Mouse (Mus musculus): ENCODE data around the gene Arhgap10. TPM values are rescaled to one million over a fixed set of nuclear protein-coding genes. Genes with fewer than 3 reads are reported as not detected.

The Arhgap10 gene
- polyA plus RNA-seq, 1 experiment from 2014 or later, result 11.2 TPM

DNA sequence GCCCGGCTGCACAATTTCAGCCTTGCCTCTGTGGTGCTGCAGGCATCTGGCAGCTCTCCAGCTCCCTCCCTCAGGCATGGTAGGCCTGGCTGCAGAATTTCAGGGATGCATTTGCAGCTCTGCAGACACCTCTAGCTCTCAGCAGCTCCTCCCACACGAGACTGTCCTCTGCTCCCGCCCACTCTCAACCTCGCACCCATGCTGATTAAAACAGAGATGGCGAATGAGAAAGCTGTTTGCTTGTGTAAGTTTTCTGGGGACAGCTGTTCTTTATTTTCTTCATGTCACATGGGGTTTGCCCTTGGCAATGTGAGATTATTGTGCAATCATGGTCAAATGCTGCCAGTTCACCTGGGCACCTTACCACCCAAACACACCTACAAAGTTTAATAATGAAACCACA is 141.3 kb downstream of the Arhgap10 start:
- 0 out of 2 replicates have a peak, but pooled peaks have one; percentile 6 for ATAC-seq (ENCODE audit: low FRiP score, low read depth)
- Histone ChIP-seq H3K4me1 (no peaks in the 10 kb centered on the region), H3K4me3 (no peak overlapping the region), H3K4me2 (replicated peaks) (no peak overlapping the region), H3K27me3 (no peaks in the 10 kb centered on the region), H3K9me3 (no peaks in the 10 kb centered on the region), H3K9ac (replicated peaks) (no peak overlapping the region), H3K36me3 (no peaks in the 10 kb centered on the region), H3K27ac (replicated peaks) (no peak overlapping the region)
- WGBS, result 44% methylated on average over 5 of the region's 5 CpGs

DNA sequence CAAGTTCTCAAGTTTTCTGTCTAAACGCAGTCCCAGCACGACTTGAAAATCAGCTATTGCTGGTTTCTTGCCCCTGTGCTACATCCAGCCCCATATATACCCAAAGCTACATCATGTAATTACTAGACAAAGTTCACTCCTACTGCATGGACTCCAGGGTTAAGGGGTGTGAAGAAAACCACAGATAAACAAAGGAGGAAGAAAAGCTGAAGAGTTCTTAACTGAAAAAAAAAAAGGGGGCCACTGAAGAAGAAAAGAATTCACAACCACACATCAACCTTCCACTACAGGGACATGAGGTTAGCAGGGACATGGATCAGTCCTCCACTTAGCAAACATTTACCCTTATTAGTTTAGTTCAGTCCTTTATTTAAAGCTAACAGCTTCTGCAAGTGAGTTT is 141.8 kb downstream of the Arhgap10 start:
- Histone ChIP-seq H3K9me3 (no peaks in the 10 kb centered on the region), H3K4me2 (replicated peaks) (no peak overlapping the region), H3K9ac (replicated peaks) (no peak overlapping the region), H3K27me3 (no peaks in the 10 kb centered on the region), H3K27ac (replicated peaks) (no peak overlapping the region), H3K36me3 (no peaks in the 10 kb centered on the region), H3K4me1 (no peaks in the 10 kb centered on the region), H3K4me3 (no peak overlapping the region)
- 86% methylated on average over 2 of the region's 2 CpGs for WGBS
- ATAC-seq (ENCODE audit: low FRiP score, low read depth), result no peak

DNA sequence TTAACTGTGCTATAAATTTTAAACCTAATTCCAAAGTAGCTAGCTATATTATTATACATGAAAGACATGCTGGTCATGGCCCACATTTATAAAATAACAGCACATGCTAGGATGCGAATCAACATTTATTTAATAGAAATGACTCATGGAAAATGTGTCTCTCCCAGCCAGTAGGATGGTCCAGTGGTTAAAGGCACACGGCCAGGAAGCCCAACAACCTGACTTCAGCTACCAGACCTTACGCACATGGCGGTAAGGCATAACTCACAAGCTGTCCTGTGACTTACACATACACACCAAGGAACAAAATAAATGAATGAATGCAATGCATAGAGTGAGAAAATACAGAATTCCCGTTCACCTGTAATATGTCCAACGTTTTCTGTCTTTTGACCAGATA is 146.7 kb downstream of the Arhgap10 start:
- 95% methylated on average over 6 of the region's 6 CpGs for WGBS
- peaks cover 13% of the 10 kb centered on the region; the same call in 1 of the 2 replicates for H3K4me1 ChIP-seq
- H3K4me2 ChIP-seq (replicated peaks), result no peak overlapping the region
- H3K36me3 ChIP-seq, result no peaks in the 10 kb centered on the region
- no peaks in the 10 kb centered on the region for H3K27me3 ChIP-seq
- H3K27ac ChIP-seq (replicated peaks), result no peak overlapping the region
- H3K9ac ChIP-seq (replicated peaks), result no peak overlapping the region
- no peaks in the 10 kb centered on the region for H3K9me3 ChIP-seq
- no peak overlapping the region for H3K4me3 ChIP-seq
- ATAC-seq (ENCODE audit: low FRiP score, low read depth), result no peak

DNA sequence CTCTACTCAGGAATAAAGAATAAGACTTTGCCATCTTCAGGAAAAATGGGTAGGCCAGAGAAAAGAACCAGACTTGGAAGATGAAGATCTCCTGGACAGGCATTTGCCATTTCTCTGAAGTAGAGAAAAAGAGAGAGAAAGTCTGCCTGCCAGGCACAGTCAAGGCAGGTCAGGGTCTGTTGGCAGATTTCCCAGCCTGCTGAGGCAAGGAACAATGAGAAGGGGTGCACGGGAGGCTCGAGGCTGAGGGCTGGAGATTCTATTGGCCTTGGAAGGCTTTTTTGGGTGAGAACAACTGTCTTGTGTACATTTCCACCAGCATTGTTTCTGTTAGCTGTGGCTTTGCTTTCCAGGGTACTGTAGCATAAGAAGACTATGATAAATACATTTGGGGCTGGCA is 147.4 kb downstream of the Arhgap10 start:
- H3K9me3 ChIP-seq, result no peaks in the 10 kb centered on the region
- no peaks in the 10 kb centered on the region for H3K36me3 ChIP-seq
- H3K4me3 ChIP-seq, result no peak overlapping the region
- peaks cover 13% of the 10 kb centered on the region; the same call in 1 of the 2 replicates for H3K4me1 ChIP-seq
- WGBS, result 31% methylated on average over 2 of the region's 2 CpGs
- ATAC-seq (ENCODE audit: low FRiP score, low read depth), result no peak
- H3K9ac ChIP-seq (replicated peaks), result no peak overlapping the region
- no peaks in the 10 kb centered on the region for H3K27me3 ChIP-seq
- no peak overlapping the region for H3K27ac ChIP-seq (replicated peaks)
- no peak overlapping the region for H3K4me2 ChIP-seq (replicated peaks)

DNA sequence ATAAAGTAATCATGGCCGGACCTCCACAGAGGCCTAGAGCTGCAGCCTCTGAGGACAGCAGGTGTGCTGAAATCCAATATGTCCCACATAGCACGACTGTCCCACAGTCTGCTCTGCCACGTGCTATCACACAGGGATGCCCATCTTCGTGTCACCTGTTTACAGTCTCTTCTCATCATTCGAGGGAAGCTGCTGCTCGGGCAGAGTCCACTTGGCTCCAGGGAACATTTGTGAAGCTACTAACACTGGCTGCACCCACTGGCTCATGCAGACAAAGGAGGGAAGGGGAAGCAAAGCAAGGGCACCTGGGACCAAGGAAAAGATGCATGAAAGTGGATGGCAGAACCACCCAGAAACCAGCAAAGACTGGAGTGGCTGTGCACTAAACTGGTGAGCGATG is 148.1 kb downstream of the Arhgap10 start:
- Histone ChIP-seq H3K4me2 (replicated peaks) (no peak overlapping the region), H3K9ac (replicated peaks) (no peak overlapping the region), H3K4me1 (peaks cover 13% of the 10 kb centered on the region; the same call in 1 of the 2 replicates), H3K27ac (replicated peaks) (no peak overlapping the region), H3K4me3 (no peak overlapping the region), H3K36me3 (no peaks in the 10 kb centered on the region), H3K9me3 (no peaks in the 10 kb centered on the region), H3K27me3 (no peaks in the 10 kb centered on the region)
- ATAC-seq (ENCODE audit: low FRiP score, low read depth), result no peak
- 85% methylated on average over 7 of the region's 7 CpGs for WGBS

DNA sequence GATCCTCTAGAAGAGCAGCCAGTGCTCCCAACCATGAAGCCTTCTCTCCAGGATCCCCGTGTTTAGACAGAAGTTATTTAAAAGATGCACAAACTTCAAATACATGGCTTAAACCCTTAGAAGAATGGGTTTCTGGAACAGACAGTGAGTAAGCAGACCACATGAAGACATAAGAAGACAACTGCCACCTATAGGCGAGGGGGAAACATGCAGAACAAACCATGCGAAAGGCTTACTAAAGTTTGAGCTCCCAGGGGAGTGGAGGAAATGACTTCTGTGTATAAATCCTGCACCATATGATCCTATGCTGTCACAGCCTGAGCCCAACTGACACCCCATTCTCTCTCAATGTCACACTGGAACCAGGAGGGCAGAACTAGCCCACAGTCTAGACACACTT is 150.7 kb downstream of the Arhgap10 start:
- WGBS, result 63% methylated on average over 3 of the region's 3 CpGs
- Histone ChIP-seq H3K9me3 (no peaks in the 10 kb centered on the region), H3K27ac (replicated peaks) (no peak overlapping the region), H3K4me2 (replicated peaks) (no peak overlapping the region), H3K27me3 (no peaks in the 10 kb centered on the region), H3K4me3 (no peak overlapping the region), H3K36me3 (no peaks in the 10 kb centered on the region), H3K4me1 (peaks cover 13% of the 10 kb centered on the region; the same call in 1 of the 2 replicates), H3K9ac (replicated peaks) (no peak overlapping the region)
- no peak for ATAC-seq (ENCODE audit: low FRiP score, low read depth)

DNA sequence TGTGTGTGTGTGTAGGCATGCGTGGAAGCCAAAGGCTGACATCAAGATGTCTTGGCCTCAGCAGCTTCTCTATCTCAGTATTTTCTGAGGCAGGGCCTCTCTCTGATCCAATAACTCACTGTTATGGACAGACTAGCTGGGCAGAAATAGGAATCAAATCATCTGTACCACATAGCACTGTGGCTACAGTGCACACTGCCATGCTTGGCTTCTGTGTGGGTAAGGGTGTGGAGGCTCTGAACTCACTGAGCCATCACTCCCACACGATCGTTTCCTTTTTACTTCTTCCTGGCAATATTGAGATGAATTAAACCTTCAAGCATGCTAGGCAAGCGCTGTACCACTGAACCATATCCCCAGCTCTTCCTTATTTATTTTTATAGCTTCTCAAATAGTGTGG is 151.3 kb downstream of the Arhgap10 start:
- no peaks in the 10 kb centered on the region for H3K27me3 ChIP-seq
- H3K36me3 ChIP-seq, result no peaks in the 10 kb centered on the region
- H3K4me3 ChIP-seq, result no peak overlapping the region
- 87% methylated on average over 4 of the region's 4 CpGs for WGBS
- no peak overlapping the region for H3K9ac ChIP-seq (replicated peaks)
- H3K4me2 ChIP-seq (replicated peaks), result no peak overlapping the region
- peaks cover 13% of the 10 kb centered on the region; the same call in 1 of the 2 replicates for H3K4me1 ChIP-seq
- no peaks in the 10 kb centered on the region for H3K9me3 ChIP-seq
- H3K27ac ChIP-seq (replicated peaks), result no peak overlapping the region
- no peak for ATAC-seq (ENCODE audit: low FRiP score, low read depth)

DNA sequence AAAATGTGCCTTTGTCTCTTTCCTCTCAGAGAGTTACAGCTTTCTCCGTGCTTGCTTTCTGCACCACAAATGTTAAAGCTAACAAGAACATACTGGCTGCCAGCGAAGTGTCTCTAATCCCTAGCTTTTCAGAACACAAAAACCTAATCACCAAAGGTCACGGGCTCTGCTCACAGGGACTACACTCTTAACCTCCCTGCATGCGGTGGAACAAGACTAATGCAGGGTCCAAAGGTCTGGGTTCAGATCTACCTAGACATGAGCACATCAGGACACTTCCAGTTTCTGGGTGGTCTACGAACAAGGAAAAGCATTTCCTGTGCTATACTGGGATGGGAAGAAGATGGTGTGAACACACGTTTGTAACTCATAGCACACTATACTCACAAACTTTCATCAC is 151.8 kb downstream of the Arhgap10 start:
- Histone ChIP-seq H3K9ac (replicated peaks) (no peak overlapping the region), H3K27me3 (no peaks in the 10 kb centered on the region), H3K27ac (replicated peaks) (no peak overlapping the region), H3K36me3 (no peaks in the 10 kb centered on the region), H3K4me1 (peaks cover 13% of the 10 kb centered on the region; the same call in 1 of the 2 replicates), H3K4me3 (no peak overlapping the region), H3K4me2 (replicated peaks) (no peak overlapping the region), H3K9me3 (no peaks in the 10 kb centered on the region)
- no peak for ATAC-seq (ENCODE audit: low FRiP score, low read depth)
- WGBS, result 37% methylated on average over 6 of the region's 6 CpGs

DNA sequence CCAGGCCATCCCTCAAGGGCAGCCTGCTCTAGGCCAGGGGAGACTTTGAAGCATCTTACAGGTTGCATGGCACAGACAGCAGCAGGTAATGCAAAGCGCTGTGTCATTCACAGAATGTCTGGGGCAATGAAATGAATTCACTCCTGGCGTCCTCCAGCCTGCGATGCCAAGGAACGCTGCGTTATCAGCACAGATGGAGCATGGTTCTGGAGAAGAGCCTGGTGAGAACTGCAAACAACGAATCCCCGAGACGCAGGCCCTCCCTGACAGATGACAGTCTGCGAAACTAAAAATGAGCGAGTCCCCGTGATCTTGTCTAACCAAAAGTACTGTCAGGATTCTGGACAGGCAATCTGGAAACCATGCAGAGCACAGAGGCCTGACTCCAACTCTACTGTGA is 153.3 kb downstream of the Arhgap10 start:
- 93% methylated on average over 11 of the region's 11 CpGs for WGBS
- H3K9me3 ChIP-seq, result no peaks in the 10 kb centered on the region
- no peak overlapping the region for H3K27ac ChIP-seq (replicated peaks)
- ATAC-seq (ENCODE audit: low FRiP score, low read depth), result no peak
- no peak overlapping the region for H3K4me3 ChIP-seq
- no peak overlapping the region for H3K9ac ChIP-seq (replicated peaks)
- no peaks in the 10 kb centered on the region for H3K4me1 ChIP-seq
- no peaks in the 10 kb centered on the region for H3K36me3 ChIP-seq
- H3K27me3 ChIP-seq, result no peaks in the 10 kb centered on the region
- H3K4me2 ChIP-seq (replicated peaks), result no peak overlapping the region

DNA sequence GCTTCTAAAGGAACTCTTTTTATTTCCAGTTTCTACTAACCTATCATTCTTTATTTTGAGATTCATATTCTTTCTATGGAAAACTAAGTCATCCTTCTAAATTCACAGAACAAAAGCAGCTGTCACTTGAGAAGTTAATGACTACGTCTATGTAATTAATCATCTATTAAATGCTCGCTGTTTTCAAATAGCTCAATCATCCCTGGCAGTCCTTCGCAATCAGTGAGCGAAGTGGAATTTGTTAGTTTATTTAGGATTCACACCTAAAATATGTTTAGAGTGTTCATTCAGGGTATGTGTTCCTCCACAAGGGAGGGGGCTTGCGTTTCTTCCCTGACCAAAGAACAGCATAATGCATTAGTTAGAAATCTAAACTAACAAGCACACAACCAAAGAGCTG is 156.9 kb downstream of the Arhgap10 start:
- no peak overlapping the region for H3K9ac ChIP-seq (replicated peaks)
- no peak overlapping the region for H3K27ac ChIP-seq (replicated peaks)
- H3K36me3 ChIP-seq, result no peaks in the 10 kb centered on the region
- no peak overlapping the region for H3K4me2 ChIP-seq (replicated peaks)
- H3K4me3 ChIP-seq, result no peak overlapping the region
- no peak for ATAC-seq (ENCODE audit: low FRiP score, low read depth)
- WGBS, result 80% methylated on average over 5 of the region's 5 CpGs
- no peaks in the 10 kb centered on the region for H3K4me1 ChIP-seq
- H3K9me3 ChIP-seq, result no peaks in the 10 kb centered on the region
- no peaks in the 10 kb centered on the region for H3K27me3 ChIP-seq

DNA sequence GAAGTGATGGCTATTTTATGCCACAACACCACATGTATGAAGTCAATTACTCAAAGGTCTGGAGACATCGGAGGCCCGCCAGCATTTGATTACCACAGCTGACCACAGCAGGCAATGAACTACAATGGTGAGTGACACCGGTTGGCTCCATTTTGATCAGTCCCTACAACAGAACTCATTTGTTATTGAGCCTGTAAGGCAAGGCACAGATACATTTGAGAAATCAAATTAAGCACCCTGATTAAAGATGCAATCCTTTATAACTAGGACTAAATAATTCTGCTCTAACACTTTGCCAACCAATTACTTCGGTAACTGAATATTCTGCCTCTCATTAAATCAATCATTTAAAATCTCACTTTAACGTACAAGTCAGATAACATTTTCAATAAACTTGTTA is 157.3 kb downstream of the Arhgap10 start:
- Histone ChIP-seq H3K27me3 (no peaks in the 10 kb centered on the region), H3K4me2 (replicated peaks) (no peak overlapping the region), H3K36me3 (no peaks in the 10 kb centered on the region), H3K9me3 (no peaks in the 10 kb centered on the region), H3K27ac (replicated peaks) (no peak overlapping the region), H3K9ac (replicated peaks) (no peak overlapping the region), H3K4me3 (no peak overlapping the region), H3K4me1 (no peaks in the 10 kb centered on the region)
- 90% methylated on average over 5 of the region's 5 CpGs for WGBS
- ATAC-seq (ENCODE audit: low FRiP score, low read depth), result no peak

DNA sequence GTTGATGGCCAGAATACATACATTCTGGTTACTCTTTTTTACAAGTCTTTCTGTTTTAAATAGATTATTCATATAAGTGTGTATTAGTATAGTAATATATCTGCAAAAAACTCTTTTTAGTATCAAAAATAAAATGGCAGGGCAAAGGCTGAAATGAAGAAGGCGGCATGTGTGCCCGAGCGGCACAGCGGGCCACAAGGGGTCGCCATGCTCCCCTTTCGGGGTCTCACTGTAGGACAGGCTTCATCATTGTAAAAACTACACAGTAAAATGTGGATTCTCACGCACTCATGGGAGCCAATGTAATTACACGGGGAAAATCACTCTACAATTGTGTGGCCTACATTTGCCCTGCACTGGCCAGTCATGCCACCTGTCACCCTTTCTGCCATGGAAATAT is 160.6 kb downstream of the Arhgap10 start:
- H3K27ac ChIP-seq (replicated peaks), result no peak overlapping the region
- H3K27me3 ChIP-seq, result no peaks in the 10 kb centered on the region
- H3K4me2 ChIP-seq (replicated peaks), result no peak overlapping the region
- no peaks in the 10 kb centered on the region for H3K36me3 ChIP-seq
- H3K9ac ChIP-seq (replicated peaks), result no peak overlapping the region
- ATAC-seq (ENCODE audit: low FRiP score, low read depth), result no peak
- H3K9me3 ChIP-seq, result no peaks in the 10 kb centered on the region
- no peaks in the 10 kb centered on the region for H3K4me1 ChIP-seq
- no peak overlapping the region for H3K4me3 ChIP-seq
- 73% methylated on average over 8 of the region's 8 CpGs for WGBS

DNA sequence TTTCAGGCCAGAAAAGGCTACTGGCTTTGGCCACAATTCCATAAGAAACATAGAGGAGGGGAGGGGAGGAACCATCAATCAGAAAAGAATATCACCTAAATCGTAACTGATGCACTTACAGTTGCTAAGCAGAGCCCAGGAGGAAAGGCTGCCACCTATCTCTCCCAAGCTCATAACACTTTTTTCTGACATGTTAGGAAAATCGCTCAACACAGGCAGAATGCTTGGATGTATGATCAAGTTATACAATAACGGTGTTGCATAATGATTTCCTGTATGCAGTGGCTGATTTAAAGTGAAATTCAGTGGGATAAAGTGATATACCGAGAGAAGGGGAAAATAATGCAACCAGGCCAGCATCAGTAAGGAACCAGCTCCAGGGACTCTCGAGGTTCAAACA is 162.4 kb downstream of the Arhgap10 start:
- Histone ChIP-seq H3K9me3 (no peaks in the 10 kb centered on the region), H3K4me1 (0 out of 2 replicates have a peak, but pooled peaks cover 6% of the 10 kb centered on the region), H3K36me3 (no peaks in the 10 kb centered on the region), H3K27me3 (no peaks in the 10 kb centered on the region), H3K9ac (replicated peaks) (no peak overlapping the region), H3K4me2 (replicated peaks) (no peak overlapping the region), H3K4me3 (no peak overlapping the region), H3K27ac (replicated peaks) (no peak overlapping the region)
- no peak for ATAC-seq (ENCODE audit: low FRiP score, low read depth)
- 88% methylated on average over 5 of the region's 5 CpGs for WGBS

All from midbrain, embryonic 12.5 days (tissue).